Mouse (Mus musculus): ENCODE measurements around the gene Tead3.

GRCm38 (mm10) chr17:28380255-28380654, 29.6 kb upstream of the Tead3 start:
- TF ChIP-seq CTCF (IDR thresholded peaks at IDR 0.05; ENCODE audit: borderline replicate concordance, insufficient read depth, low read length) (no peak), POLR2A (IDR thresholded peaks at IDR 0.05; ENCODE audit: low read depth, low read length) (no peak)

Data from embryonic fibroblast, embryonic 13.5 days (primary cell).